Mouse (Mus musculus) kidney, adult 11 months (tissue): ENCODE measurements around the gene Yy2.

Experiments used
- DNase-seq: peaks from one replicate; pipeline ENCODE4 v3.0.0; 2022

The Yy2 gene

GRCm38 (mm10) chrX:157568840-157569239, at the start of gene Yy2:
Yy2 (minus strand) TSS chrX:157568985.
- no peak for DNase-seq

- no peak for DNase-seq
Observed at GRCm38 (mm10) chrX:157612894-157613293, 44.1 kb upstream of the Yy2 start.

- peak; percentile 17 for DNase-seq
Observed at GRCm38 (mm10) chrX:157601450-157601849, 32.7 kb upstream of the Yy2 start.

- peak; percentile 52 for DNase-seq
Observed at GRCm38 (mm10) chrX:157598186-157598996, 29.6 kb upstream of the Yy2 start, which contains the start of gene Mbtps2. Mbtps2 (minus strand) TSS chrX:157598715.

GRCm38 (mm10) chrX:157597585-157598185, 28.9 kb upstream of the Yy2 start:
- no peak for DNase-seq

GRCm38 (mm10) chrX:157596802-157597201, 28.0 kb upstream of the Yy2 start:
- DNase-seq: no peak

- no peak for DNase-seq
Observed at GRCm38 (mm10) chrX:157595927-157596326, 27.1 kb upstream of the Yy2 start.

- DNase-seq: no peak
Observed at GRCm38 (mm10) chrX:157594606-157595005, 25.8 kb upstream of the Yy2 start.

GRCm38 (mm10) chrX:157587001-157587400, 18.2 kb upstream of the Yy2 start:
- no peak for DNase-seq

GRCm38 (mm10) chrX:157586397-157586796, 17.6 kb upstream of the Yy2 start:
- no peak for DNase-seq

- no peak for DNase-seq
Observed at GRCm38 (mm10) chrX:157579108-157579614, 10.4 kb upstream of the Yy2 start.

GRCm38 (mm10) chrX:157574683-157575082, 5.9 kb upstream of the Yy2 start:
- DNase-seq: no peak

- no peak for DNase-seq
Observed at GRCm38 (mm10) chrX:157563794-157564193, 5.0 kb downstream of the Yy2 start.

- peak; percentile 49 for DNase-seq
Observed at GRCm38 (mm10) chrX:157547082-157547481, 21.7 kb downstream of the Yy2 start.
